Mouse (Mus musculus) liver, embryonic 14.5 days (tissue): ENCODE data around the gene 4931414P19Rik. TPM values are rescaled to one million over a fixed set of nuclear protein-coding genes. Genes with fewer than 3 reads are reported as not detected.

Experiments used
- ATAC-seq: fragments of 200-750 bp; cut with Nextera tagmentation; 2 replicates; pipeline ENCODE4 v1.8.0; 2017; ENCODE audit warnings: moderate number of reproducible peaks, mild to moderate bottlenecking, moderate library complexity; ENCODE audit not compliant: insufficient read depth
- DNase-seq, 3 experiments: peaks; one replicate each; pipeline ENCODE4 v3.0.0-alpha.2; 2012 to 2013; ENCODE audit warnings: low read depth in 3 of 3, low spot score in 3 of 3
- H3K27ac ChIP-seq: fragments of 300-500 bp; sonication (generic); 2 replicates; pipeline ENCODE4 v1.5.1; 2014; ENCODE audit warnings: moderate library complexity, mild to moderate bottlenecking, control low read depth, inconsistent platforms
- H3K27me3 ChIP-seq: fragments of 300-500 bp; sonication (generic); 2 replicates; pipeline ENCODE4 v1.6.1; 2014; ENCODE audit warnings: mild to moderate bottlenecking, low read length, moderate library complexity; ENCODE audit not compliant: control insufficient read depth, insufficient read depth
- H3K36me3 ChIP-seq: fragments of 300-500 bp; sonication (generic); replicated peaks from 2 replicates; pipeline ENCODE4 v1.6.1; 2014; ENCODE audit warnings: low read depth; ENCODE audit not compliant: control insufficient read depth, insufficient read depth
- H3K4me1 ChIP-seq, 2 experiments: fragments of 200-500 bp in 1 of 2; fragments of 300-500 bp in 1 of 2; sonication (generic) in 1 of 2; replicated peaks; 2 replicates each; pipeline ENCODE4 v1.6.1; 2012 to 2014; ENCODE audit warnings: antibody characterized with exemption in 1 of 2, inconsistent platforms in 1 of 2, low read length in 1 of 2; ENCODE audit not compliant: control insufficient read depth in 2 of 2, insufficient read depth in 2 of 2
- H3K4me2 ChIP-seq: fragments of 300-500 bp; sonication (generic); 2 replicates; pipeline ENCODE4 v1.6.1; 2014; ENCODE audit warnings: low read depth, mild to moderate bottlenecking, control low read depth, moderate library complexity
- H3K4me3 ChIP-seq, 2 experiments: fragments of 200-500 bp in 1 of 2; fragments of 300-500 bp in 1 of 2; sonication (generic) in 1 of 2; 2 replicates each; pipeline ENCODE4 v1.5.1; 2012 to 2014; ENCODE audit warnings: low read depth in 2 of 2, low read length in 2 of 2, mild to moderate bottlenecking in 2 of 2, control low read depth in 1 of 2, inconsistent platforms in 1 of 2, moderate library complexity in 1 of 2; ENCODE audit not compliant: insufficient read depth in 1 of 2
- H3K9ac ChIP-seq: fragments of 300-500 bp; sonication (generic); replicated peaks from 2 replicates; pipeline ENCODE4 v1.6.1; 2014; ENCODE audit warnings: mild to moderate bottlenecking, control low read depth, moderate library complexity
- H3K9me3 ChIP-seq: fragments of 300-500 bp; sonication (generic); 2 replicates; pipeline ENCODE4 v1.6.1; 2016; ENCODE audit warnings: low read length, mixed read lengths; ENCODE audit not compliant: control insufficient read depth
- CTCF ChIP-seq: IDR thresholded peaks from 2 replicates; pipeline ENCODE4 v1.5.1; 2016; ENCODE audit warnings: antibody characterized with exemption, low read depth, control low read depth
- EP300 ChIP-seq: IDR thresholded peaks from 2 replicates; pipeline ENCODE4 v1.6.1; 2016; ENCODE audit warnings: antibody characterized with exemption, low read depth
- WGBS: fragments of 180-500 bp; shearing (Covaris S2); extraction: QIAGEN DNeasy Blood & Tissue Kit; methylation state at CpG from one replicate; pipeline ENCODE4 v1.1.7; 2014; ENCODE audit not compliant: insufficient replicate concordance; 5-methylcytosine and 5-hydroxymethylcytosine counted together
- polyA plus RNA-seq, 2 experiments: library from polyadenylated mRNA; depleted of rRNA in 1 of 2; stranded (reverse) in 1 of 2; unstranded in 1 of 2; fragments of >200 nt; fragmentation: Nextera tagmentation in 1 of 2; extraction: Ambion mirVana in 1 of 2; gene quantifications; 2 replicates each; pipeline versions ENCODE4 v1.2.1 to v1.2.3; 2012 to 2014

The 4931414P19Rik gene
- polyA plus RNA-seq, 2 experiments: 1.1 to 4.3 TPM

DNA sequence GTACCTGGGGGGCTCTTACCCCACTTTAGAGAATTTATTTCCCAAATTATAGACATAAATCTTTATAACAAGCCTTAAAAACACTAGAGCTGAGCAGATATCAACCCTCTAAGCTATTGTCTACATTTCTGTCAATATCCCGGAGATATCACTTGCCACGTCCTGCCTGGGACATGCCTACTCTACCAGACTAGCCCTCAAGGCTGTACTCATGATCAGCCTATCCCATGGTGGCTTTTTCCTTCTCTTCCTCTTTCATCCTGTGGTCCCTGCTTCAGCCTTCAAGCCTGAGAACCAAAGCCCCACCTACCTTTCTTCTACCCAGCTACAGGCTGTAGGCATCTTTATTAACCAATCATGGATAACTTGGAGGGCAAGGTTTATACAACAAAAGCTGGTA, 24.0 kb upstream of the 4931414P19Rik start:
- Histone ChIP-seq H3K27ac (no peak overlapping the region), H3K4me2 (no peak overlapping the region), H3K27me3 (no peaks in the 10 kb centered on the region), H3K4me1 (no peaks in the 10 kb centered on the region), H3K36me3 (no peaks in the 10 kb centered on the region), H3K9me3 (no peaks in the 10 kb centered on the region), H3K4me3 (no peak overlapping the region), H3K9ac (no peak overlapping the region)
- WGBS: 37% methylated on average over 2 of the region's 2 CpGs
- DNase-seq: no peak
- no peak for ATAC-seq
- TF ChIP-seq CTCF (no peak), EP300 (no peak)

DNA sequence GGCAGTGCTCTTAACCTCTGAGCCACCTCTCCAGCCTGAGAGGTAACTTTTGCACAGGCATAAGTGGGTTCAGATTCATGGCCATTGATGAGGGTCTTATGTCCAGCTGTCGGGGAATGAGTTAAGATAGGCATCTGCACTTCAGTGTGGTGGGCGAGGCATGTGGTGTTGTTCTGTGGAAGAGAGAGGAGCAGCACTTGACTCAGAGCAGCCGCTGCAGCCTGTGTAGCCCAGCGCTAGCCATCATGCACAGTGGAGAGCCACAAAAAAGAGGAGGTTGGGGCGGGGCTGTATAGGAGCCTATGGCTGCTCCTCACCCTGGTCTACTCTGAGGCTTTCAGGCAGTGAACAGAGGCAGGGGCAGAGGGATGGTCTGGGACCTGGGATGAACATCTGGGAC, 22.3 kb upstream of the 4931414P19Rik start:
- Histone ChIP-seq H3K27ac (no peak overlapping the region), H3K4me2 (no peak overlapping the region), H3K4me3 (no peak overlapping the region), H3K4me1 (peaks cover 5 to 6% of the 10 kb centered on the region in 2 experiments), H3K36me3 (no peaks in the 10 kb centered on the region), H3K27me3 (no peaks in the 10 kb centered on the region), H3K9me3 (no peaks in the 10 kb centered on the region), H3K9ac (no peak overlapping the region)
- DNase-seq (no peak), ATAC-seq (no peak)
- no peak for TF ChIP-seq EP300
- TF ChIP-seq CTCF: no peak
- WGBS: 50% methylated on average over 5 of the region's 5 CpGs

DNA sequence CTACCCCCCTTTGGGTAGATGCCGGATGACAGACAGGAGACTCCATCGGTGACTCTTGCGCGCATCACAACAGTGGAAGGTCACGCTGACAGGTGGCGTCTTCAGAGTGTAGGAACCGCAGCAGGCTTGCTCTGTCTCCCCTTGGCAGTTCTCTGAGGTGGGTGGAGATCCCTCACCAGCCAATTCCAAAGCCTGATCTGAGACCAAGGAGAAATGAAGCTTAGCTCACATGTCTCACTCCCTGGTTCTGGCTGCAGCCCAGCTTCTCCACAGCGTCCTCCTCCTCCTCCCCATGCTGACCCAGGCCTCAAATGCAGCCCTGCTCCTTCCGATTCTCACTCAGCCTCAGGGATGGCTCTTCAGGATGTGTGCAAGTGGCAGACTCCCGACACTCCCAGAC, 19.2 kb upstream of the 4931414P19Rik start:
- Histone ChIP-seq H3K9ac (no peak overlapping the region), H3K27ac (no peak overlapping the region), H3K4me1 (peaks cover 7 to 8% of the 10 kb centered on the region in 2 experiments), H3K9me3 (no peaks in the 10 kb centered on the region), H3K4me3 (no peak overlapping the region), H3K4me2 (no peak overlapping the region), H3K36me3 (no peaks in the 10 kb centered on the region), H3K27me3 (no peaks in the 10 kb centered on the region)
- ATAC-seq: no peak
- WGBS: 76% methylated on average over 10 of the region's 10 CpGs
- DNase-seq: no peak
- TF ChIP-seq CTCF (no peak), EP300 (no peak)

DNA sequence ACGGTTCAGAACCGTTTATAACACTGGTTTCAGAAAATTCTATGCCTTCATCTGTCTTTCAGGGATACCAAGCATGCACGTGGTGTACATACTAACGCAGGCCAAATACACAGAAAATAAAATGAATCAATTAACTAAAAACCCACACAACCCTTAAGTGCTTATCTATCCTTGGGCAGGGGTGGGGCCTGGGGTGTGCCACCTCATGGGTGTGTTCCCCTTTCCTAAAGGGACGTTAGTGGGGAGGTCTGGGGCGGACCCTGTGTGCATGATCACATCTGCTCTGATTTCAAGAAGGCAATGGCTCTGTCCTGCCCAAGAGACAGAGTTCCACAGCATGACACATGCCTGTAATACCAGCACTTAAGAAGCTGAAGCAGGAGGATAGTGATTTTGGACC, 17.5 kb upstream of the 4931414P19Rik start:
- Histone ChIP-seq H3K36me3 (no peaks in the 10 kb centered on the region), H3K27ac (no peak overlapping the region), H3K9ac (no peak overlapping the region), H3K4me1 (peaks cover 7 to 8% of the 10 kb centered on the region in 2 experiments), H3K4me3 (no peak overlapping the region), H3K4me2 (no peak overlapping the region), H3K9me3 (no peaks in the 10 kb centered on the region), H3K27me3 (no peaks in the 10 kb centered on the region)
- DNase-seq (no peak), ATAC-seq (0 out of 2 replicates have a peak, but pooled peaks have one; percentile 26)
- 51% methylated on average over 6 of the region's 6 CpGs for WGBS
- TF ChIP-seq CTCF: no peak
- no peak for TF ChIP-seq EP300

DNA sequence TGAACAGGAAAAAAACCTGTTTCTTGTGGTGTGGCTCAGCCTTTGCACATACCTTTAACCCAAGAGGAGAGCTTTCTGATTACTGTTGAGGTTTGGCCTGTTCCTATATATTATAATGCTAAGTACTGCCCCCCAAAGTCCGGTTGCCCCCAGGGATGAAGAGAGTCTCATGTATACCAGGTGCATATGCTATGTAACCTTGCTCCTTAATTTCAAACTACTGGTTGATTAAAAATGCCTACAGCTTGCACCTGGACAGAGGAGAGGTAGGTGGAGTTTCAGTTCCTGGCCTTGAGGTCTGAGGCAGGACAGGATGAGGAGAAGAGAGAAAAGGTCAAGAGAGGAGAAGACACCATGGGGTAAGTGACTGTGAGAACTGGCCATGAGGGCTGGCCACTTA, 15.3 kb upstream of the 4931414P19Rik start, which contains the start of gene Psmb11:
Psmb11 (plus strand) TSS at position 301 of the 400 bp plus-strand sequence.
- no peaks in the 10 kb centered on the region for H3K27me3 ChIP-seq

More for the DNA sequence above, 15.3 kb upstream of the 4931414P19Rik start, which contains the start of gene Psmb11:
- ATAC-seq (no peak), DNase-seq (no peak)
- no peak for TF ChIP-seq EP300
- no peak for TF ChIP-seq CTCF
- 75% methylated on average over 1 of the region's 1 CpGs for WGBS
- Histone ChIP-seq H3K4me2 (no peak within 1 kb of the TSS), H3K4me3 (no peak within 1 kb of the TSS), H3K27ac (no peak within 1 kb of the TSS), H3K9ac (no peak within 1 kb of the TSS), H3K9me3 (no peaks in the 10 kb centered on the region), H3K36me3 (no peaks in the 10 kb centered on the region), H3K4me1 (peaks cover 10 to 12% of the 10 kb centered on the region in 2 experiments)
